31 mouse cellular contexts compared by ENCODE assay signal in the genomic region with DNA sequence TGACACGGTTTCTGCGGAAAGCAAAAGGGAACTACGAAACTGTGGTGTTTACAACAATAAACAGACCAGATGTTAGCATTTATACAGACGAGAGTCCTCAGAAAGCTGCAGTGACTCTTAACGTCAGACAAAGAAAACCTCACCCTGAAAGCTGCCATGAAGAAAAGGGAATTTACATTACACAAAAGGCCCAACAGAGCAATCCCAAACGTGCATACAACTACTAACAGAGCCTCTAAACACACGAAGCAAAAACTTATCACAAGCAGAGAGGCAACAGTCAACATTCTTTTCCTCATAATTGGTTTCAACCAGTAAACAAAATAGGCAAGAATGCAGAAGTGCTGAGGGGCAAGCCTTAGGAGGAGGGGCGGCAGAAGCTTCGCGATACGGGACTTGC. TPM values are rescaled to one million over a fixed set of nuclear protein-coding genes. Genes with fewer than 3 reads are reported as not detected.
DNase-seq lines count a peak whose midpoint lies in the region; ATAC-seq and TF ChIP-seq lines count a peak whose summit lies in the region.
"Had no signal": no experiment of that assay in that cellular context is flagged by ENCODE, and none has a peak within 500 bp of the region (broad histone marks: within the 10 kb centered on the region; RNA-seq: fewer than 3 reads in every experiment).

No protein-coding gene starts in this region.

- no peak for TF ChIP-seq EP300 in heart, postnatal 0 days (IDR thresholded peaks at IDR 0.05; ENCODE audit: low read depth)

- no peak for DNase-seq in heart, postnatal 0 days (ENCODE audit: low spot score)
- no peak for DNase-seq in heart, postnatal 36 days
- DNase-seq in midbrain, embryonic 10.5 days (ENCODE audit: low spot score): no peak
- no peak for DNase-seq in midbrain, embryonic 11.5 days (ENCODE audit: low spot score, missing footprints)
- DNase-seq in layer of hippocampus, adult 9-10 months (ENCODE audit: low spot score): no peak
- DNase-seq: cerebellum, adult 8-10 months; gastrocnemius, postnatal 25 days; heart, postnatal 14 days; kidney, adult 2 months; kidney, postnatal 25 days; right cerebral cortex, postnatal 14 days; spleen, adult 18-20 months had no signal

- H3K9me3 ChIP-seq in heart, postnatal 0 days (replicated peaks; ENCODE audit: control insufficient read depth, low read length): no peaks in the 10 kb centered on the region
- H3K9me3 ChIP-seq in midbrain, embryonic 10.5 days (replicated peaks): no peaks in the 10 kb centered on the region
- H3K9me3 ChIP-seq in midbrain, embryonic 11.5 days (ENCODE audit: control insufficient read depth, low read length): no peaks in the 10 kb centered on the region
- no peaks in the 10 kb centered on the region for H3K9me3 ChIP-seq in stomach, embryonic 15.5 days
- H3K9me3 ChIP-seq: neural tube, embryonic 12.5 days had no signal

- H3K4me2 ChIP-seq in heart, postnatal 0 days (ENCODE audit: low read depth, low read length): no peak overlapping the region
- H3K4me2 ChIP-seq in midbrain, embryonic 11.5 days: no peak overlapping the region
- H3K4me2 ChIP-seq in stomach, embryonic 15.5 days: no peak overlapping the region
- H3K4me2 ChIP-seq: hindbrain, embryonic 14.5 days; neural tube, embryonic 12.5 days had no signal

- 75% methylated on average over 11 of the region's 11 CpGs for WGBS in heart, postnatal 0 days
- WGBS in midbrain, embryonic 10.5 days: 51% methylated on average over 11 of the region's 11 CpGs
- WGBS in midbrain, embryonic 11.5 days: 47% methylated on average over 11 of the region's 11 CpGs
- 50% methylated on average over 11 of the region's 11 CpGs for WGBS in stomach, embryonic 15.5 days

- no peak overlapping the region for H3K9ac ChIP-seq in heart, postnatal 0 days (replicated peaks; ENCODE audit: low read depth, low read length)
- no peak overlapping the region for H3K9ac ChIP-seq in midbrain, embryonic 11.5 days (ENCODE audit: low read length)
- H3K9ac ChIP-seq in stomach, embryonic 15.5 days: no peak overlapping the region
- H3K9ac ChIP-seq: hindbrain, embryonic 14.5 days; liver, embryonic 14.5 days; neural tube, embryonic 12.5 days had no signal

- no peak for TF ChIP-seq CTCF in heart, postnatal 0 days (IDR thresholded peaks at IDR 0.05; ENCODE audit: low read depth)

- H3K4me3 ChIP-seq in heart, postnatal 0 days (ENCODE audit: low read depth, low read length): no peak overlapping the region
- H3K4me3 ChIP-seq in midbrain, embryonic 10.5 days: no peak overlapping the region
- H3K4me3 ChIP-seq in midbrain, embryonic 11.5 days (ENCODE audit: low read depth, low read length): no peak overlapping the region
- H3K4me3 ChIP-seq in brown adipose tissue, adult 24 weeks (ENCODE audit: insufficient read depth, low read depth, low read length): no peak overlapping the region
- no peak overlapping the region for H3K4me3 ChIP-seq in stomach, embryonic 15.5 days (replicated peaks)
- H3K4me3 ChIP-seq: left cerebral cortex, adult 2 months; neural tube, embryonic 12.5 days had no signal

- H3K4me1 ChIP-seq in heart, postnatal 0 days (ENCODE audit: control insufficient read depth, insufficient read depth): peaks cover 20% of the 10 kb centered on the region
- H3K4me1 ChIP-seq in midbrain, embryonic 10.5 days: peaks cover 44% of the 10 kb centered on the region
- peaks cover 8% of the 10 kb centered on the region for H3K4me1 ChIP-seq in midbrain, embryonic 11.5 days (ENCODE audit: control insufficient read depth, insufficient read depth, low read length)
- peaks cover 26% of the 10 kb centered on the region for H3K4me1 ChIP-seq in brown adipose tissue, adult 24 weeks (ENCODE audit: control insufficient read depth, insufficient read depth, insufficient read length, low read length)
- peaks cover 28% of the 10 kb centered on the region for H3K4me1 ChIP-seq in stomach, embryonic 15.5 days

- no peaks in the 10 kb centered on the region for H3K36me3 ChIP-seq in heart, postnatal 0 days (replicated peaks; ENCODE audit: control insufficient read depth, insufficient read depth, low read length)
- H3K36me3 ChIP-seq in midbrain, embryonic 10.5 days: no peaks in the 10 kb centered on the region
- H3K36me3 ChIP-seq in midbrain, embryonic 11.5 days (ENCODE audit: control insufficient read depth, insufficient read depth, low read length): no peaks in the 10 kb centered on the region
- no peaks in the 10 kb centered on the region for H3K36me3 ChIP-seq in stomach, embryonic 15.5 days
- H3K36me3 ChIP-seq: neural tube, embryonic 12.5 days had no signal

- no peaks in the 10 kb centered on the region for H3K27me3 ChIP-seq in heart, postnatal 0 days (ENCODE audit: control insufficient read depth, insufficient read depth, low read length)
- H3K27me3 ChIP-seq in midbrain, embryonic 10.5 days (ENCODE audit: low read depth, poor library complexity, severe bottlenecking): no peaks in the 10 kb centered on the region
- H3K27me3 ChIP-seq in midbrain, embryonic 11.5 days (ENCODE audit: control insufficient read depth, insufficient read depth, low read length): no peaks in the 10 kb centered on the region
- H3K27me3 ChIP-seq in stomach, embryonic 15.5 days (replicated peaks): no peaks in the 10 kb centered on the region
- H3K27me3 ChIP-seq: CH12.LX; neural tube, embryonic 12.5 days had no signal

- ATAC-seq in heart, postnatal 0 days (ENCODE audit: insufficient read depth, low read depth): no peak
- no peak for ATAC-seq in midbrain, embryonic 11.5 days (ENCODE audit: low FRiP score)
- ATAC-seq in stomach, embryonic 15.5 days (ENCODE audit: insufficient read depth, low FRiP score, low read depth): no peak
- ATAC-seq in megakaryocyte, adult 5-6 weeks (ENCODE audit: poor library complexity, severe bottlenecking): no peak
- ATAC-seq: forebrain, embryonic 16.5 days; lung, postnatal 0 days had no signal

- intact Hi-C loops in heart, postnatal 36 days (cut with DNase I): no loop called here

- 0 out of 2 replicates have a peak overlapping the region, but pooled peaks have one; percentile 25 for H3K27ac ChIP-seq in heart, postnatal 0 days (ENCODE audit: low read depth)
- peak overlapping the region; percentile 63; the same call in 1 of the 2 replicates for H3K27ac ChIP-seq in midbrain, embryonic 10.5 days (replicated peaks)
- H3K27ac ChIP-seq in midbrain, embryonic 11.5 days (ENCODE audit: low read depth, low read length): no peak overlapping the region
- peak overlapping the region; percentile 63 for H3K27ac ChIP-seq in brown adipose tissue, adult 24 weeks (replicated peaks; ENCODE audit: low read depth, low read length)
- H3K27ac ChIP-seq in stomach, embryonic 15.5 days: peak overlapping the region; percentile 40; the same call in 1 of the 2 replicates
- H3K27ac ChIP-seq: hindbrain, embryonic 14.5 days; left cerebral cortex, adult 2 months; liver, embryonic 14.5 days; neural tube, embryonic 12.5 days had no signal

RNA-seq across cellular contexts. Expression of gene Cmtm4, which starts 18.9 kb away (rescaled TPM):
- 10.2 and 13.4 TPM in 2 replicates for total RNA-seq in heart, postnatal 0 days (2014; rRNA removed; ENCODE audit: low replicate concordance)
- polyA plus RNA-seq in heart, postnatal 0 days (2015; fragmentation: Nextera tagmentation; extraction: Ambion mirVana): 1.2 TPM in 2 replicates
- total RNA-seq in heart, postnatal 36 days (2021): 10 to 100 TPM; 11.0 to 12.0 TPM
- 1.7 and 1.8 TPM in 2 replicates for polyA plus RNA-seq in midbrain, embryonic 10.5 days (2016; fragmentation: Nextera tagmentation; extraction: Ambion mirVana)
- 2.2 and 2.6 TPM in 2 replicates for polyA plus RNA-seq in midbrain, embryonic 11.5 days (2014; fragmentation: Nextera tagmentation; extraction: Ambion mirVana)
- polyA plus RNA-seq in brown adipose tissue, adult 24 weeks (2012; ENCODE audit: insufficient read depth, insufficient read length, missing spikeins): 21.5 and 32.4 TPM in 2 replicates
- polyA plus RNA-seq in stomach, embryonic 15.5 days (2015; fragmentation: Nextera tagmentation; extraction: Ambion mirVana): 6.2 and 6.4 TPM in 2 replicates
- total RNA-seq in megakaryocyte, adult 5-6 weeks (2015): 0.59 and 1.1 TPM in 2 replicates
- 1.6 and 1.7 TPM in 2 replicates for total RNA-seq in megakaryocyte, adult 5-6 weeks (2017)

RNA-seq across cellular contexts. Expression of gene Cmtm3, which starts 37.5 kb away (rescaled TPM):
- total RNA-seq in heart, postnatal 0 days (2014; rRNA removed; ENCODE audit: low replicate concordance): 22.3 and 29.0 TPM in 2 replicates
- polyA plus RNA-seq in heart, postnatal 0 days (2015; fragmentation: Nextera tagmentation; extraction: Ambion mirVana): 64.6 and 65.2 TPM in 2 replicates
- total RNA-seq in heart, postnatal 36 days (2021): 10 to 100 TPM; 14.4 to 15.7 TPM
- polyA plus RNA-seq in midbrain, embryonic 10.5 days (2016; fragmentation: Nextera tagmentation; extraction: Ambion mirVana): 72.8 and 79.1 TPM in 2 replicates
- 70.3 and 74.3 TPM in 2 replicates for polyA plus RNA-seq in midbrain, embryonic 11.5 days (2014; fragmentation: Nextera tagmentation; extraction: Ambion mirVana)
- polyA plus RNA-seq in brown adipose tissue, adult 24 weeks (2012; ENCODE audit: insufficient read depth, insufficient read length, missing spikeins): 12.1 and 15.1 TPM in 2 replicates
- polyA plus RNA-seq in stomach, embryonic 15.5 days (2015; fragmentation: Nextera tagmentation; extraction: Ambion mirVana): 121 and 122 TPM in 2 replicates
- total RNA-seq in megakaryocyte, adult 5-6 weeks (2015): 84.1 and 85.6 TPM in 2 replicates
- total RNA-seq in megakaryocyte, adult 5-6 weeks (2017): 48.5 and 50.4 TPM in 2 replicates

RNA-seq across cellular contexts. Expression of gene Cmtm2b, which starts 54.6 kb away (rescaled TPM):
- not detected in 2 replicates for total RNA-seq in heart, postnatal 0 days (2014; rRNA removed; ENCODE audit: low replicate concordance)
- not detected in 2 replicates for polyA plus RNA-seq in heart, postnatal 0 days (2015; fragmentation: Nextera tagmentation; extraction: Ambion mirVana)
- total RNA-seq in heart, postnatal 36 days (2021): not detected
- not detected in 2 replicates for polyA plus RNA-seq in midbrain, embryonic 10.5 days (2016; fragmentation: Nextera tagmentation; extraction: Ambion mirVana)
- not detected in 2 replicates for polyA plus RNA-seq in midbrain, embryonic 11.5 days (2014; fragmentation: Nextera tagmentation; extraction: Ambion mirVana)
- not detected in 2 replicates for polyA plus RNA-seq in brown adipose tissue, adult 24 weeks (2012; ENCODE audit: insufficient read depth, insufficient read length, missing spikeins)
- not detected in 2 replicates for polyA plus RNA-seq in stomach, embryonic 15.5 days (2015; fragmentation: Nextera tagmentation; extraction: Ambion mirVana)
- total RNA-seq in megakaryocyte, adult 5-6 weeks (2015): not detected in 2 replicates
- total RNA-seq in megakaryocyte, adult 5-6 weeks (2017): not detected in 2 replicates
- total RNA-seq: adrenal gland, postnatal 4 days; CH12.LX; gastrocnemius, postnatal 25 days; heart, adult 8-10 months; heart, postnatal 14 days; layer of hippocampus, adult 8-10 months; left cerebral cortex, adult 2 months; megakaryocyte progenitor cell, adult 5-6 weeks; MEL; monocyte, adult 5-6 weeks had no signal
- polyA plus RNA-seq: embryonic facial prominence, embryonic 11.5 days; forebrain, embryonic 16.5 days; hindbrain, embryonic 14.5 days; kidney, adult 2 months; limb, embryonic 11.5 days; liver, embryonic 14.5 days; lung, postnatal 0 days; neural tube, embryonic 12.5 days; thymus, postnatal 0 days had no signal

RNA-seq across cellular contexts. Expression of gene Gm11020, which starts 55.3 kb away (rescaled TPM):
- total RNA-seq in heart, postnatal 0 days (2014; rRNA removed; ENCODE audit: low replicate concordance): not detected in 2 replicates
- not detected in 2 replicates for polyA plus RNA-seq in heart, postnatal 0 days (2015; fragmentation: Nextera tagmentation; extraction: Ambion mirVana)
- not detected for total RNA-seq in heart, postnatal 36 days (2021)
- polyA plus RNA-seq in midbrain, embryonic 10.5 days (2016; fragmentation: Nextera tagmentation; extraction: Ambion mirVana): not detected in 2 replicates
- not detected in 2 replicates for polyA plus RNA-seq in midbrain, embryonic 11.5 days (2014; fragmentation: Nextera tagmentation; extraction: Ambion mirVana)
- not detected in 2 replicates for polyA plus RNA-seq in brown adipose tissue, adult 24 weeks (2012; ENCODE audit: insufficient read depth, insufficient read length, missing spikeins)
- not detected in 2 replicates for polyA plus RNA-seq in stomach, embryonic 15.5 days (2015; fragmentation: Nextera tagmentation; extraction: Ambion mirVana)
- total RNA-seq in megakaryocyte, adult 5-6 weeks (2015): not detected in 2 replicates
- total RNA-seq in megakaryocyte, adult 5-6 weeks (2017): not detected in 2 replicates
- total RNA-seq: adrenal gland, postnatal 4 days; CH12.LX; gastrocnemius, postnatal 25 days; heart, adult 8-10 months; heart, postnatal 14 days; layer of hippocampus, adult 8-10 months; left cerebral cortex, adult 2 months; megakaryocyte progenitor cell, adult 5-6 weeks; MEL; monocyte, adult 5-6 weeks had no signal
- polyA plus RNA-seq: embryonic facial prominence, embryonic 11.5 days; forebrain, embryonic 16.5 days; hindbrain, embryonic 14.5 days; kidney, adult 2 months; limb, embryonic 11.5 days; liver, embryonic 14.5 days; lung, postnatal 0 days; neural tube, embryonic 12.5 days; thymus, postnatal 0 days had no signal
